Mouse (Mus musculus) mammary gland, adult 2 months (tissue): ENCODE results near the gene Dennd2d. TPM values are rescaled to one million over a fixed set of nuclear protein-coding genes. Genes with fewer than 3 reads are reported as not detected.

Experiments used
- polyA plus RNA-seq: library from polyadenylated mRNA; depleted of rRNA; stranded (reverse); fragments of >200 nt; gene quantifications from 2 replicates; pipeline ENCODE4 v1.2.3, GENCODE M21; 2012; ENCODE audit warnings: low replicate concordance; rRNA removed

Dennd2d gene
- polyA plus RNA-seq = 21.1 and 28.7 TPM in 2 replicates

DNA sequence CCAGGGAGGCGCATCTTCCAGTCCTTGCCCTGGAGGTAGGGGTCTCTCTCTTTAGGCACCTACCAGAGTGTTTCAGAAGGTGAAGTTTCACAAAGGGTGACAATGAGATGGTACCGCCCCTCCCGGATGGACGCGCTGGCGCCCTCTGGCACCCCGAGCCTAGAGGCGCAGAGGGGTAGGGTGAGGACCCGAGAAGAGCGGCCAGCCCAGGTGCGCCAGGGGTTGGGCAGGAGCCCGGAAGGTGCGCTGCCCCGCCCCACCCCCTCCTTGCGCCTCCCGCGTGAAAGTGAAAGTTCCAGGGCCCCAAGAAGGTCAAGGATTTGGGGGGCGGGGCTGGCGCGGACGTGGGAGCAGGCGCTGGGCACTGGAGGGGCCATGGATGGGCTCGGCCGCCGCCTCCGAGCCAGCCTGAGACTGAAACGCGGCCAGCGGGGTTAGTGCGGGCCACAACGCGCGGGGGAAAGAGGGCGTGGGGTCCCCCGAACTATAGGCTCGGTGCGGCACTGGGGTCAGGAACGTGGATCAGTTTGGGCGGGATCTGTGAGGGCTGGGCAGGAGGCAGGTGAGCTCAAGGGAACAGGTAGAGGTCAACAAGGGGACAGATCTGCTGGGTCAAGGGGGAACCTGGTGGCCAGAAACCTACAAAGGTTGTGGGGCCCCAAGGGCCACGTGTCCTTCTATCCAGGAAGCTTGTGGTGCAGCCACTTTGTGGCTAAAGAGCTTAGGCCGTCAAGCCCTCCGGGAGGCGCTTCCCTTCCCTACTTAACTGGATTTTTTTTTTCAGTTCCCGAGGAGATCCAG, at the start of gene Dennd2d:
Gene Dennd2d (plus strand): TSS at position 125 of the 801 bp plus-strand sequence.

DNA sequence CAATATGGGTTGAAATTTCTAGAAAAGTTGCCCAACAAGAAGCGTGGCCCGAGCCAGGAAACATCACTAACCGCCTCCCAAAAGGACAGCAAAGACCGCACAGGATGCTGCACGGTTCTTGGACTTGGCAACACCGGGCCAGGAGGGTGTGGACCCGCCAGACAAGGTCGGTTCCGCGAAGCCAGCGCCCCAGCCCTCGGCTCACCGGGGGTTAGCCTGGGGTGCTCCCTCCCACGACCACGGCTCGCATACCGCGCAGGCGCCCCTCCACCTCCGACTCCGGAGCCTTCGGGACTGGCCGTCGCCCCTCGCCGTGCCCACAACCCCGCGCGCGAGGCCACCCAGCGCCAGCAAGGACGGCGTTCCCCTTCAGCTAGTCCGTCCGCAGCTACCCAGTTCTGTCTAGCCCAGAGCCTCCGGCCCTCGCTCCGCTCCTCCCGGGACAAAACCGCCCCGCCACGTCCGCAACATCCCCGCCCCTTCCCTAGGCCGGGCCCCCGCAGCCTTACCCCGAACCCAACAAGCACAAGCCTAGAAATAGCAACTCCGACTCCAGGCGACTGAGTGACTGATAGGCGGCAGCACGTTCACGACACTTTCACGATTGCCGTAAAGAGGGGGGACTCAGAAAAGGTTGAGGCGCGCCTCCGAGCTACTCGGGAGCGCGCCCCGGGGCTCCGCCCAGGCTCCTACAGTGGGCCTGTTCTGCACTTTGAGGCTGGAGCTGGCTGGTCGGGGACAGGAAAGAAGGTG, 65.1 kb downstream of the Dennd2d start, which contains the start of the genes Dram2 and Cept1:
Gene Dram2 (plus strand): TSS at position 628 of the 753 bp plus-strand sequence.
Gene Cept1 (minus strand): TSS at position 632 of the 753 bp plus-strand sequence.

Other genes starting within 250 kb of the Dennd2d start
- 0.13 TPM in 1 of 2 replicates, not detected in the other for gene Chil6, start 76.2 kb upstream of the Dennd2d start, polyA plus RNA-seq
- 23.3 and 106 TPM in 2 replicates for gene Dram2, start 65.4 kb downstream of the Dennd2d start, polyA plus RNA-seq
- 10.5 and 31.1 TPM in 2 replicates for gene Cept1, start 65.4 kb downstream of the Dennd2d start, polyA plus RNA-seq
- 1.4 and 3.4 TPM in 2 replicates for gene Lrif1, start 202.6 kb downstream of the Dennd2d start, polyA plus RNA-seq